Mouse (Mus musculus) MEL (cell line): ENCODE results near the gene Wdr5. TPM values are rescaled to one million over a fixed set of nuclear protein-coding genes. Genes with fewer than 3 reads are reported as not detected.

Experiments
- DNase-seq: peaks from one replicate; pipeline ENCODE4 v3.0.0; 2011; ENCODE audit warnings: low read depth, low spot score
- H3K27ac ChIP-seq: 2 replicates; pipeline ENCODE4 v1.5.1; 2012; ENCODE audit warnings: low read depth, mild to moderate bottlenecking, control low read depth, low read length, moderate library complexity; ENCODE audit not compliant: control insufficient read depth
- H3K27me3 ChIP-seq, 2 experiments: fragments of 150-350 bp in 1 of 2; sonication (generic) in 1 of 2; 2 replicates each; pipeline ENCODE4 v1.6.1; 2012; ENCODE audit warnings: low read length in 2 of 2, mild to moderate bottlenecking in 2 of 2, improper control_type of control experiment in 1 of 2, moderate library complexity in 1 of 2; ENCODE audit not compliant: insufficient read depth in 2 of 2, control insufficient read depth in 1 of 2
- H3K36me3 ChIP-seq, 2 experiments: 2 replicates each; pipeline ENCODE4 v1.6.1; 2012 to 2014; ENCODE audit warnings: low read length in 2 of 2, improper control_type of control experiment in 1 of 2, inconsistent platforms in 1 of 2, mild to moderate bottlenecking in 1 of 2; ENCODE audit not compliant: insufficient read depth in 2 of 2, control insufficient read depth in 1 of 2
- H3K4me1 ChIP-seq, 2 experiments: fragments of 150-350 bp in 1 of 2; sonication (generic) in 1 of 2; 2 replicates each; pipeline ENCODE4 v1.6.1; 2012; ENCODE audit warnings: low read length in 2 of 2, improper control_type of control experiment in 1 of 2, mild to moderate bottlenecking in 1 of 2; ENCODE audit not compliant: insufficient read depth in 2 of 2, control insufficient read depth in 1 of 2
- H3K4me3 ChIP-seq, 2 experiments: fragments of 150-350 bp in 1 of 2; sonication (generic) in 1 of 2; 2 replicates each; pipeline ENCODE4 v1.5.1; 2012; ENCODE audit warnings: low read depth in 2 of 2, low read length in 2 of 2, mild to moderate bottlenecking in 2 of 2, moderate library complexity in 2 of 2, control low read depth in 1 of 2, improper control_type of control experiment in 1 of 2; ENCODE audit not compliant: control insufficient read depth in 1 of 2, insufficient read depth in 1 of 2
- H3K79me2 ChIP-seq: 2 replicates; pipeline ENCODE4 v1.6.1; 2012; ENCODE audit warnings: mild to moderate bottlenecking, low read length, moderate library complexity; ENCODE audit not compliant: control insufficient read depth, poor library complexity, insufficient read depth
- H3K9ac ChIP-seq: 2 replicates; pipeline ENCODE4 v1.6.1; 2012; ENCODE audit warnings: low read depth, mild to moderate bottlenecking, control low read depth, low read length, moderate library complexity; ENCODE audit not compliant: control insufficient read depth, poor library complexity, severe bottlenecking
- H3K9me3 ChIP-seq: fragments of 150-350 bp; sonication (generic); replicated peaks from 2 replicates; pipeline ENCODE4 v1.6.1; 2012; ENCODE audit warnings: mild to moderate bottlenecking, low read length, improper control_type of control experiment, moderate library complexity; ENCODE audit not compliant: insufficient read depth
- CHD1 ChIP-seq: IDR thresholded peaks from 2 replicates; pipeline ENCODE4 v1.6.1; 2012; ENCODE audit warnings: low read depth, mild to moderate bottlenecking, inconsistent platforms, low read length, improper control_type of control experiment
- ELF1 ChIP-seq: IDR thresholded peaks from 2 replicates; pipeline ENCODE4 v1.6.1; 2014; ENCODE audit warnings: low read depth, mild to moderate bottlenecking, inconsistent platforms, low read length, improper control_type of control experiment, moderate library complexity
- ETS1 ChIP-seq: IDR thresholded peaks from 2 replicates; pipeline ENCODE4 v1.6.1; 2012; ENCODE audit warnings: low read depth, mild to moderate bottlenecking, inconsistent platforms, low read length, improper control_type of control experiment, moderate library complexity
- HCFC1 ChIP-seq: IDR thresholded peaks from 2 replicates; pipeline ENCODE4 v1.6.1; 2012; ENCODE audit warnings: low read depth, mild to moderate bottlenecking, inconsistent platforms, low read length, improper control_type of control experiment, moderate library complexity
- MEF2A ChIP-seq: IDR thresholded peaks from 2 replicates; pipeline ENCODE4 v1.6.1; 2014; ENCODE audit warnings: low read depth, mild to moderate bottlenecking, inconsistent platforms, low read length, improper control_type of control experiment; ENCODE audit not compliant: poor library complexity, insufficient replicate concordance, severe bottlenecking; ENCODE audit errors: extremely low read depth
- MXI1 ChIP-seq: IDR thresholded peaks from 2 replicates; pipeline ENCODE4 v1.6.1; 2011; ENCODE audit warnings: mild to moderate bottlenecking, low read depth, low read length, improper control_type of control experiment
- MYB ChIP-seq: IDR thresholded peaks from 2 replicates; pipeline ENCODE4 v1.6.1; 2011; ENCODE audit warnings: mild to moderate bottlenecking, low read depth, low read length, improper control_type of control experiment
- NELFE ChIP-seq: IDR thresholded peaks from 2 replicates; pipeline ENCODE4 v1.6.1; 2011; ENCODE audit warnings: low read depth, low read length, improper control_type of control experiment
- POLR2AphosphoS5 ChIP-seq: IDR thresholded peaks from 2 replicates; pipeline ENCODE4 v1.6.1; 2012; ENCODE audit warnings: low read depth, borderline replicate concordance, mild to moderate bottlenecking, inconsistent platforms, low read length, moderate library complexity, mixed read lengths
- RCOR1 ChIP-seq: IDR thresholded peaks from 2 replicates; pipeline ENCODE4 v1.6.1; 2012; ENCODE audit warnings: low read depth, mild to moderate bottlenecking, inconsistent platforms, low read length, improper control_type of control experiment
- TAL1 ChIP-seq: IDR thresholded peaks from 2 replicates; pipeline ENCODE4 v1.6.1; 2012; ENCODE audit warnings: mild to moderate bottlenecking, inconsistent platforms, low read length, moderate library complexity, mixed read lengths
- TBP ChIP-seq: IDR thresholded peaks from 2 replicates; pipeline ENCODE4 v1.8.0; 2011; ENCODE audit warnings: low read depth, low read length, improper control_type of control experiment
- UBTF ChIP-seq: IDR thresholded peaks from 2 replicates; pipeline ENCODE4 v1.6.1; 2012; ENCODE audit warnings: low read depth, mild to moderate bottlenecking, inconsistent platforms, low read length, improper control_type of control experiment, moderate library complexity, borderline replicate concordance; ENCODE audit not compliant: insufficient read depth
- ZC3H11A ChIP-seq: IDR thresholded peaks from 2 replicates; pipeline ENCODE4 v1.6.1; 2012; ENCODE audit warnings: low read depth, mild to moderate bottlenecking, inconsistent platforms, low read length, improper control_type of control experiment
- ZNF384 ChIP-seq: IDR thresholded peaks from 2 replicates; pipeline ENCODE4 v1.6.1; 2012; ENCODE audit warnings: low read depth, mild to moderate bottlenecking, inconsistent platforms, low read length, improper control_type of control experiment
- polyA plus RNA-seq, 2 experiments: library from polyadenylated mRNA; stranded (reverse) in 1 of 2; unstranded in 1 of 2; fragments of >175 nt in 1 of 2; fragments of >200 nt in 1 of 2; gene quantifications; 2 replicates each; pipeline versions ENCODE4 v1.2.1 to v1.2.4; 2012; ENCODE audit warnings: low replicate concordance in 2 of 2, low read depth in 1 of 2; ENCODE audit not compliant: insufficient read length in 2 of 2, insufficient read depth in 1 of 2, missing spikeins in 1 of 2
- total RNA-seq: library from RNA; depleted of rRNA; stranded (reverse); fragments of 300-350 nt; gene quantifications from 2 replicates; pipeline ENCODE4 v1.2.3, GENCODE M21; 2012

The Wdr5 gene
- total and polyA plus RNA-seq, 3 experiments = 78.3 to 96.9 TPM; not detected in 1

- peak; percentile 45 for DNase-seq
- no peaks in the 10 kb centered on the region for H3K79me2 ChIP-seq
- no peaks in the 10 kb centered on the region for H3K9me3 ChIP-seq
- H3K36me3 ChIP-seq = no peaks in the 10 kb centered on the region
- no peak overlapping the region for H3K9ac ChIP-seq
- no peaks in the 10 kb centered on the region for H3K4me1 ChIP-seq
- H3K27ac ChIP-seq = no peak overlapping the region
- peak; percentile 75 for TF ChIP-seq ZNF384
- no peak for TF ChIP-seq ZC3H11A
- no peak for TF ChIP-seq CHD1
- TF ChIP-seq MYB = no peak
- H3K27me3 ChIP-seq = no peaks in the 10 kb centered on the region
- H3K4me3 ChIP-seq = no peak overlapping the region
Observed at GRCm38 (mm10) chr2:27547986-27548385, 33.0 kb downstream of the Wdr5 start.

GRCm38 (mm10) chr2:27548664-27549369 is 33.9 kb downstream of the Wdr5 start:
- Histone ChIP-seq H3K9ac (no peak overlapping the region), H3K9me3 (no peaks in the 10 kb centered on the region), H3K4me1 (no peaks in the 10 kb centered on the region), H3K27me3 (no peaks in the 10 kb centered on the region)
- TF ChIP-seq POLR2AphosphoS5 (no peak), ELF1 (no peak), TAL1 (no peak), RCOR1 (no peak), UBTF (no peak), MXI1 (no peak), ZC3H11A (no peak), MEF2A (no peak), TBP (no peak), HCFC1 (no peak), NELFE (no peak), ETS1 (no peak)
- TF ChIP-seq, all 39 proteins: peak for 0
- Histone ChIP-seq H3K27ac (no peak overlapping the region), H3K79me2 (no peaks in the 10 kb centered on the region), H3K36me3 (no peaks in the 10 kb centered on the region), H3K4me3 (no peak overlapping the region)
- DNase-seq = no peak
